Mouse (Mus musculus): ENCODE measurements around the gene Nefh. TPM values are rescaled to one million over a fixed set of nuclear protein-coding genes. Genes with fewer than 3 reads are reported as not detected.

Gene Nefh
- total RNA-seq (2014; rRNA removed) = 2.7 and 3.3 TPM in 2 replicates
- 2.2 and 3.3 TPM in 2 replicates for polyA plus RNA-seq (2015; fragmentation: Nextera tagmentation; extraction: Ambion mirVana)

DNA sequence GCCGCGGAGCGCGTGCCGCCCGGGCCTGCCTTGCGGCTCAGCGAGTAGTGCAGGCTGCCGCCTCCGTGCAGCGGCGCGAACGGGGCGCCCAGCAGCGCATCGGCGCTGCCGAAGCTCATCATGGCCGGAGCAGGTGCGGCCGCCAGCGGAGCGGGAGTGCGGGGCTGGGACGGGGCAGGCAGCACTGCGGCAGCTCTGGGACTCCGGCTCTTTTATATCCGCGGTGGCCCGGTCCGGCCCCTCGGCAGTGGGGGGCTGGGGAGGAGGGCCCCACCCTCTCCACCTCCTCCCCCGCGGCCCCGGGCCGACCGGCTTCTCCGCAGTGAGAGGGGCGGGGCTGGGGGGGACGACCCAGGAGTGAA lies at the start of gene Nefh:
Gene Nefh, minus strand, starts transcription at position 252 of the 362 bp plus-strand sequence.
- ATAC-seq = peak; percentile 21
- Histone ChIP-seq H3K4me3 (ENCODE audit: low read depth, low read length) (peak within 1 kb of the TSS; percentile 71), H3K27ac (ENCODE audit: low read depth, low read length) (peak within 1 kb of the TSS; percentile 89), H3K36me3 (ENCODE audit: insufficient read depth) (0 out of 2 replicates have a peak, but pooled peaks cover 6% of the 10 kb centered on the region), H3K9ac (peak within 1 kb of the TSS; percentile 82), H3K9me3 (ENCODE audit: low read length) (no peaks in the 10 kb centered on the region), H3K4me1 (ENCODE audit: insufficient read depth) (peaks cover 8% of the 10 kb centered on the region; the same call in 1 of the 2 replicates), H3K4me2 (ENCODE audit: low read depth) (peak within 1 kb of the TSS; percentile 82), H3K27me3 (ENCODE audit: insufficient read depth, low read length) (peaks cover 28% of the 10 kb centered on the region)
- TF ChIP-seq CTCF (IDR thresholded peaks at IDR 0.05; ENCODE audit: low read depth) = no peak
- under 1% methylated on average over 34 of the region's 41 CpGs for WGBS
- DNase-seq = no peak

DNA sequence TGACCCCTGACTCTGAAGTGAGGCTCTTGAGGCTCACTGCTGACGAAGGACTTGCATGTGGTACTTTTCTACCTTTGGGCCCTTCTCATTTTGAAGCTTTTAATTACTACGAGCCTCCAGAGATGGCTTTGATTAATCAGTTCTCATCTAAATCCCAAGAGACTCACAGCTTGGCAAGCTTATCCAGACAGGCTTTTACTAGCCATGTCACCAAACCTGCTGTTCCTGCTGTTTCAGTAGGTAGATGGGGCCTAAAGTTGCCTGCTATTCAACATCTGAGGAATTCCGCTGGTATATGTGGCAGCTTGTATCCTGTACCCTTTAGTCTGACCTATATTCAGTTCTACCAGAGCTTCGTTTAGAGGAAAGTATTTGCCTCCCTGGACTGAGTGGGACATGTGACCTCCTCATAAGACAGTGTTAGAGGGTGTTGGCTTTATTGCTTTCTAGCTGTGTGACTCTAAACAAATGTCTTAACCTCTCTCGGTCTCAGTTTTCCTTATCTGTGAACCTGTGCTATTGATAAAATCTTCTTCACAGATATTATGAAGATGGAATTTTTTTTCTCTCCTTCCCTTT lies 48.8 kb upstream of the Nefh start:
- no peak overlapping the region for H3K9ac ChIP-seq
- ATAC-seq (no peak), DNase-seq (no peak)
- no peak overlapping the region for H3K4me3 ChIP-seq (ENCODE audit: low read depth, low read length)
- no peaks in the 10 kb centered on the region for H3K4me1 ChIP-seq (ENCODE audit: insufficient read depth)
- no peak for TF ChIP-seq CTCF (IDR thresholded peaks at IDR 0.05; ENCODE audit: low read depth)
- H3K27ac ChIP-seq (ENCODE audit: low read depth, low read length) = no peak overlapping the region
- H3K4me2 ChIP-seq (ENCODE audit: low read depth) = no peak overlapping the region
- peaks cover 3% of the 10 kb centered on the region; the same call in 1 of the 2 replicates for H3K36me3 ChIP-seq (ENCODE audit: insufficient read depth)
- H3K27me3 ChIP-seq (ENCODE audit: insufficient read depth, low read length) = no peaks in the 10 kb centered on the region
- WGBS = 90% methylated on average over 5 of the region's 5 CpGs
- no peaks in the 10 kb centered on the region for H3K9me3 ChIP-seq (ENCODE audit: low read length)

DNA sequence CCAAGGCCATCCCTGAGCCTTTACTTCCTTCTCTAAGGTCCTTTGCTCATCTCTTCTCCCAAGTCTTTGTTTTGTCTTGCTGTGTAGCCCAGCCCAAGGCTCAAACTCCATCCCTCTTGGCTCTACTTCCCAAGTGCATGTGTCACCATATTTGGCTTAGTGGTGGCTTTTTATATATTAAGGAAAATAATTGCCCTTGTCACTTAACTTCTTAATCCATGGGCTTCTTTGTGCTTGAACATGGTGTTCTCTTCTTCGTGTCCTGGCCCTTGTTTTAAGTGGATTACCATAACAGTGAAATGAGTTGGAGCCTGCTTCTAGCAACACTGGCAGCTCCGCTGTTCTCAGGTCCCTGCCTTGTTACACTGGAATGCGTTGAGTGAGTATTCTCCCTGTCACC lies 47.8 kb upstream of the Nefh start:
- H3K27ac ChIP-seq (ENCODE audit: low read depth, low read length) = no peak overlapping the region
- peaks cover 3% of the 10 kb centered on the region; the same call in 1 of the 2 replicates for H3K36me3 ChIP-seq (ENCODE audit: insufficient read depth)
- no peak overlapping the region for H3K4me3 ChIP-seq (ENCODE audit: low read depth, low read length)
- no peak for ATAC-seq
- WGBS = 87% methylated on average over 3 of the region's 3 CpGs
- DNase-seq = no peak
- TF ChIP-seq CTCF (IDR thresholded peaks at IDR 0.05; ENCODE audit: low read depth) = no peak
- H3K4me2 ChIP-seq (ENCODE audit: low read depth) = no peak overlapping the region
- H3K4me1 ChIP-seq (ENCODE audit: insufficient read depth) = no peaks in the 10 kb centered on the region
- H3K9me3 ChIP-seq (ENCODE audit: low read length) = no peaks in the 10 kb centered on the region
- no peaks in the 10 kb centered on the region for H3K27me3 ChIP-seq (ENCODE audit: insufficient read depth, low read length)
- H3K9ac ChIP-seq = no peak overlapping the region

DNA sequence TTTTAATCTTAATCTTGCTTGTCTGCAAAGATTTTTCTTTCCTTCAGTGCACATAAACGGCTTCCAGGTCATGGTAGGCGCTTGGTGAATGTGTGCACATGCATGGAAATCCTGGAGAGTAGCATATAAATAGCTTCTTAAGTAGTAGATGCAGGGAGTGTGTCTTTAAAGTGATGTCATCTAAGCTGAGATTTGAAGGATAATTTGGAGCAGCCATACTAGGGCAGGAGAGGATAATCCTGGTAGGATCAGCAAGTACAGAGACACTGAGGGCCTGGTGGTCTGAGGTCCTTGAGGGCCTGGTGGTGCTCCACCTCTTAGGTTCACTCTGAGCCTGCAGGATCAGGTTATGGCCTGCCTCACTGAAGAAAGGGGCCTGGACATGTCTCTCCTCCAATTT lies 44.6 kb upstream of the Nefh start:
- no peak overlapping the region for H3K9ac ChIP-seq
- H3K27me3 ChIP-seq (ENCODE audit: insufficient read depth, low read length) = no peaks in the 10 kb centered on the region
- no peak overlapping the region for H3K27ac ChIP-seq (ENCODE audit: low read depth, low read length)
- H3K4me2 ChIP-seq (ENCODE audit: low read depth) = no peak overlapping the region
- DNase-seq (no peak), ATAC-seq (no peak)
- peaks cover 3% of the 10 kb centered on the region; the same call in 1 of the 2 replicates for H3K36me3 ChIP-seq (ENCODE audit: insufficient read depth)
- H3K4me3 ChIP-seq (ENCODE audit: low read depth, low read length) = no peak overlapping the region
- 87% methylated on average over 2 of the region's 2 CpGs for WGBS
- no peak for TF ChIP-seq CTCF (IDR thresholded peaks at IDR 0.05; ENCODE audit: low read depth)
- H3K4me1 ChIP-seq (ENCODE audit: insufficient read depth) = peaks cover 6% of the 10 kb centered on the region; the same call in 1 of the 2 replicates
- no peaks in the 10 kb centered on the region for H3K9me3 ChIP-seq (ENCODE audit: low read length)

DNA sequence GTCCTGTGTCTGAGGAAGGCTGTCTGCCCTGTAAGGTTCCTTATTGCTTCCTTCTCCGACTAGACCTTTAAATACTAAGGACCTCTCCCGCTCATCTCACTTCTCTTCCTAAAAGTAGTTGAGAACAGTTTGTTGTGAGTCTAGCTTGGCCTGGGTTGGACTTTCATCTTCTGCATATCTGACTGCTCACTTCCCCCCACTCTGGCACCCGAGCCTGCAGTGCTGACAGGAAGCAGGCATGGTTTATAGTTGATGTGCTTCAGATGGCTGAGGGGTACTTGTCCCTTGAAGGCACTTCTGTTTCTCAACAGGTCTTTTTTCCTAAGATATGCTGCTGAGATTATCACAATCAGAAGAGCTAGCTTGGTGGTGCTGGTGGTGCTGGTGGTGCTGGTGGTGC lies 41.3 kb upstream of the Nefh start:
- no peak overlapping the region for H3K4me3 ChIP-seq (ENCODE audit: low read depth, low read length)
- H3K4me1 ChIP-seq (ENCODE audit: insufficient read depth) = peaks cover 9% of the 10 kb centered on the region; the same call in 1 of the 2 replicates
- H3K9ac ChIP-seq = no peak overlapping the region
- DNase-seq (no peak), ATAC-seq (no peak)
- peaks cover 3% of the 10 kb centered on the region; the same call in 1 of the 2 replicates for H3K36me3 ChIP-seq (ENCODE audit: insufficient read depth)
- WGBS = 89% methylated on average over 3 of the region's 3 CpGs
- H3K9me3 ChIP-seq (ENCODE audit: low read length) = no peaks in the 10 kb centered on the region
- no peaks in the 10 kb centered on the region for H3K27me3 ChIP-seq (ENCODE audit: insufficient read depth, low read length)
- H3K27ac ChIP-seq (ENCODE audit: low read depth, low read length) = no peak overlapping the region
- TF ChIP-seq CTCF (IDR thresholded peaks at IDR 0.05; ENCODE audit: low read depth) = no peak
- no peak overlapping the region for H3K4me2 ChIP-seq (ENCODE audit: low read depth)

DNA sequence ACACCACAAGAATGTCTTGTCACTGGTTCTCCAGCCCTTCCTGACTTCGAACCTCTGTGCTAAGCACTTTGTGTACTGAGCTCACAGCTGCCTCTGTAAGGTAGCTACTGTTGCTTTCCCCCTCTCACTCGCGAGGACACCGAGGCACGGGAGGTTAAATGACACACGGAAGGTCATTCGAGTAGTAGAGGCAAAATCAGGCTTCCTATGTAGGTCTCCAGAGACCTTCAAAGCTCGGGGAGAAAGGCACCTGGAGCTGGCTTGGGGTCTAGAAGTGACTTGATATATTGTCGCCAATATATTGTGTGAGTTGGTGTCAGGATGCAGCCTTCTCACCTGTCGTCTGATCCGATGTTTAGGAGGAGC lies 39.6 kb upstream of the Nefh start:
- Histone ChIP-seq H3K4me2 (ENCODE audit: low read depth) (peak overlapping the region; percentile 74), H3K9me3 (ENCODE audit: low read length) (no peaks in the 10 kb centered on the region), H3K4me3 (ENCODE audit: low read depth, low read length) (peak overlapping the region; percentile 71), H3K9ac (peak overlapping the region; percentile 70), H3K36me3 (ENCODE audit: insufficient read depth) (peaks cover 3% of the 10 kb centered on the region; the same call in 1 of the 2 replicates), H3K27ac (ENCODE audit: low read depth, low read length) (no peak overlapping the region), H3K4me1 (ENCODE audit: insufficient read depth) (peaks cover 9% of the 10 kb centered on the region; the same call in 1 of the 2 replicates), H3K27me3 (ENCODE audit: insufficient read depth, low read length) (no peaks in the 10 kb centered on the region)
- DNase-seq = no peak
- WGBS = 58% methylated on average over 11 of the region's 11 CpGs
- TF ChIP-seq CTCF (IDR thresholded peaks at IDR 0.05; ENCODE audit: low read depth) = no peak
- peak; percentile 32; the same call in 1 of the 2 replicates for ATAC-seq

DNA sequence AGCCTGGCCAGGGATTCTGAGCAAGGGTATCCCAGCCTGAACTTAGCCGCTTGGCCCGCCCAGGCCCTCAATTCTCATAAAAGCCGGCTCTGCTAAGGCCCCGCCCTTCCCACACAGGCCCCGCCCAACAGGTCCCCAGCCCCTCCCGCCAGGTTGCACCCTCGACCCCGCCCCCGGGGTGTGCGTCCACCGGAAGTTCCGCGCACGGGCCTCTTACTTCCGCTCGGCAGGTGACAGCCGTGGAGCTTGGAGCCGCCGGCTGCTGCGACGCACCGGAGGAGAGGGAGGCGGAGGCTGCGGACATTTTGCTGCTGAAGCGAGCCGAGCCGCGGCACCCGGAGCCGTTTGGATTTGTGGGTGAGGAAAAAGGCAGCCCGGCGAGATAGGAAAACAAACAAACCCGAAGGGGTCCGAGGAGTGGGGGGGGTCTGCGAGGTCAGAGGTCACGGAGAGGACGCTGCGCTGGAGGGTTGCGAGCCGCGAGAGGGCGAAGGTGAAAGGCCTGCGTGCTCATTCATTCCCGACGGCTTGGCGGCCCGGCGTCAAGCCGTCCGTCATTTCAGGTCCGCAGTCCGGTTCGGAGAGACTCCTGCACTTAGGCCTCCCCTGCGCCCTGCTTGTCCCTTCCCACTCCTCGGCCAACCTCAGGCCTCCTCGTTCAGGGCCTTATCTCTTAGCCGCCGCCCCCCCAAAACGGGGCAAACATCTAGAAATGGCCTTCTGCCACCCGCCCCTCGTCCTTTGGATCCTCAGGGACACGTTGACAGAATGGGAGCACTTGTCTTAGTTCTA lies 39.0 kb upstream of the Nefh start, which contains the start of gene Ap1b1:
Gene Ap1b1, plus strand, starts transcription at position 130 of the 792 bp plus-strand sequence.
- 3% methylated on average over 62 of the region's 62 CpGs for WGBS
- no peaks in the 10 kb centered on the region for H3K27me3 ChIP-seq (ENCODE audit: insufficient read depth, low read length)
- H3K36me3 ChIP-seq (ENCODE audit: insufficient read depth) = peaks cover 3% of the 10 kb centered on the region; the same call in 1 of the 2 replicates
- H3K9ac ChIP-seq = peak within 1 kb of the TSS; percentile 70
- TF ChIP-seq CTCF (IDR thresholded peaks at IDR 0.05; ENCODE audit: low read depth) = no peak
- H3K4me3 ChIP-seq (ENCODE audit: low read depth, low read length) = peak within 1 kb of the TSS; percentile 71
- H3K4me2 ChIP-seq (ENCODE audit: low read depth) = peak within 1 kb of the TSS; percentile 74
- peaks cover 9% of the 10 kb centered on the region; the same call in 1 of the 2 replicates for H3K4me1 ChIP-seq (ENCODE audit: insufficient read depth)
- peak; percentile 90 for ATAC-seq
- H3K9me3 ChIP-seq (ENCODE audit: low read length) = no peaks in the 10 kb centered on the region
- peak; percentile 79 for DNase-seq
- H3K27ac ChIP-seq (ENCODE audit: low read depth, low read length) = peak within 1 kb of the TSS; percentile 48
